Mouse (Mus musculus) MEL (cell line): ENCODE data around the gene Adamtsl1. TPM values are rescaled to one million over a fixed set of nuclear protein-coding genes. Genes with fewer than 3 reads are reported as not detected.

Experiments
- DNase-seq: peaks from one replicate; pipeline ENCODE4 v3.0.0; 2011; ENCODE audit warnings: low read depth, low spot score
- H3K27ac ChIP-seq: 2 replicates; pipeline ENCODE4 v1.5.1; 2012; ENCODE audit warnings: low read depth, mild to moderate bottlenecking, control low read depth, low read length, moderate library complexity; ENCODE audit not compliant: control insufficient read depth
- H3K27me3 ChIP-seq, 2 experiments: fragments of 150-350 bp in 1 of 2; sonication (generic) in 1 of 2; 2 replicates each; pipeline ENCODE4 v1.6.1; 2012; ENCODE audit warnings: low read length in 2 of 2, mild to moderate bottlenecking in 2 of 2, improper control_type of control experiment in 1 of 2, moderate library complexity in 1 of 2; ENCODE audit not compliant: insufficient read depth in 2 of 2, control insufficient read depth in 1 of 2
- H3K36me3 ChIP-seq, 2 experiments: 2 replicates each; pipeline ENCODE4 v1.6.1; 2012 to 2014; ENCODE audit warnings: low read length in 2 of 2, improper control_type of control experiment in 1 of 2, inconsistent platforms in 1 of 2, mild to moderate bottlenecking in 1 of 2; ENCODE audit not compliant: insufficient read depth in 2 of 2, control insufficient read depth in 1 of 2
- H3K4me1 ChIP-seq, 2 experiments: fragments of 150-350 bp in 1 of 2; sonication (generic) in 1 of 2; 2 replicates each; pipeline ENCODE4 v1.6.1; 2012; ENCODE audit warnings: low read length in 2 of 2, improper control_type of control experiment in 1 of 2, mild to moderate bottlenecking in 1 of 2; ENCODE audit not compliant: insufficient read depth in 2 of 2, control insufficient read depth in 1 of 2
- H3K4me3 ChIP-seq, 2 experiments: fragments of 150-350 bp in 1 of 2; sonication (generic) in 1 of 2; 2 replicates each; pipeline ENCODE4 v1.5.1; 2012; ENCODE audit warnings: low read depth in 2 of 2, low read length in 2 of 2, mild to moderate bottlenecking in 2 of 2, moderate library complexity in 2 of 2, control low read depth in 1 of 2, improper control_type of control experiment in 1 of 2; ENCODE audit not compliant: control insufficient read depth in 1 of 2, insufficient read depth in 1 of 2
- H3K79me2 ChIP-seq: 2 replicates; pipeline ENCODE4 v1.6.1; 2012; ENCODE audit warnings: mild to moderate bottlenecking, low read length, moderate library complexity; ENCODE audit not compliant: control insufficient read depth, poor library complexity, insufficient read depth
- H3K9ac ChIP-seq: 2 replicates; pipeline ENCODE4 v1.6.1; 2012; ENCODE audit warnings: low read depth, mild to moderate bottlenecking, control low read depth, low read length, moderate library complexity; ENCODE audit not compliant: control insufficient read depth, poor library complexity, severe bottlenecking
- H3K9me3 ChIP-seq: fragments of 150-350 bp; sonication (generic); replicated peaks from 2 replicates; pipeline ENCODE4 v1.6.1; 2012; ENCODE audit warnings: mild to moderate bottlenecking, low read length, improper control_type of control experiment, moderate library complexity; ENCODE audit not compliant: insufficient read depth
- CHD1 ChIP-seq: IDR thresholded peaks from 2 replicates; pipeline ENCODE4 v1.6.1; 2012; ENCODE audit warnings: low read depth, mild to moderate bottlenecking, inconsistent platforms, low read length, improper control_type of control experiment
- CHD2 ChIP-seq: IDR thresholded peaks from 2 replicates; pipeline ENCODE4 v1.6.1; 2011; ENCODE audit warnings: low read length, improper control_type of control experiment
- CTCF ChIP-seq, 3 experiments: IDR thresholded peaks in 2 of 3; conservative IDR thresholded peaks in 1 of 3; 2 replicates each; pipeline ENCODE4 v1.5.1; 2011 to 2012; ENCODE audit warnings: low read length in 3 of 3, low read depth in 2 of 3, mild to moderate bottlenecking in 2 of 3, improper control_type of control experiment in 1 of 3, inconsistent platforms in 1 of 3, mixed read lengths in 1 of 3, moderate library complexity in 1 of 3; ENCODE audit not compliant: control insufficient read depth in 1 of 3, insufficient read depth in 1 of 3, poor library complexity in 1 of 3, severe bottlenecking in 1 of 3
- ELF1 ChIP-seq: IDR thresholded peaks from 2 replicates; pipeline ENCODE4 v1.6.1; 2014; ENCODE audit warnings: low read depth, mild to moderate bottlenecking, inconsistent platforms, low read length, improper control_type of control experiment, moderate library complexity
- ETS1 ChIP-seq: IDR thresholded peaks from 2 replicates; pipeline ENCODE4 v1.6.1; 2012; ENCODE audit warnings: low read depth, mild to moderate bottlenecking, inconsistent platforms, low read length, improper control_type of control experiment, moderate library complexity
- GABPA ChIP-seq: IDR thresholded peaks from 2 replicates; pipeline ENCODE4 v1.6.1; 2012; ENCODE audit warnings: low read depth, mild to moderate bottlenecking, inconsistent platforms, low read length, improper control_type of control experiment, moderate library complexity
- MAX ChIP-seq: IDR thresholded peaks from 2 replicates; pipeline ENCODE4 v1.6.1; 2011; ENCODE audit warnings: low read length, improper control_type of control experiment
- MXI1 ChIP-seq: IDR thresholded peaks from 2 replicates; pipeline ENCODE4 v1.6.1; 2011; ENCODE audit warnings: mild to moderate bottlenecking, low read depth, low read length, improper control_type of control experiment
- MYB ChIP-seq: IDR thresholded peaks from 2 replicates; pipeline ENCODE4 v1.6.1; 2011; ENCODE audit warnings: mild to moderate bottlenecking, low read depth, low read length, improper control_type of control experiment
- RAD21 ChIP-seq: IDR thresholded peaks from 2 replicates; pipeline ENCODE4 v1.6.1; 2011; ENCODE audit warnings: mild to moderate bottlenecking, low read depth, low read length, improper control_type of control experiment
- RCOR1 ChIP-seq: IDR thresholded peaks from 2 replicates; pipeline ENCODE4 v1.6.1; 2012; ENCODE audit warnings: low read depth, mild to moderate bottlenecking, inconsistent platforms, low read length, improper control_type of control experiment
- SIN3A ChIP-seq: IDR thresholded peaks from 2 replicates; pipeline ENCODE4 v1.6.1; 2012; ENCODE audit warnings: low read length, improper control_type of control experiment, inconsistent platforms
- SMC3 ChIP-seq: IDR thresholded peaks from 2 replicates; pipeline ENCODE4 v1.6.1; 2011; ENCODE audit warnings: low read depth, low read length, improper control_type of control experiment
- TCF12 ChIP-seq: IDR thresholded peaks from 2 replicates; pipeline ENCODE4 v1.6.1; 2014; ENCODE audit warnings: low read depth, mild to moderate bottlenecking, inconsistent platforms, low read length, improper control_type of control experiment, moderate library complexity
- UBTF ChIP-seq: IDR thresholded peaks from 2 replicates; pipeline ENCODE4 v1.6.1; 2012; ENCODE audit warnings: low read depth, mild to moderate bottlenecking, inconsistent platforms, low read length, improper control_type of control experiment, moderate library complexity, borderline replicate concordance; ENCODE audit not compliant: insufficient read depth
- USF1 ChIP-seq: IDR thresholded peaks from 2 replicates; pipeline ENCODE4 v1.6.1; 2014; ENCODE audit warnings: low read depth, mild to moderate bottlenecking, inconsistent platforms, low read length, improper control_type of control experiment, moderate library complexity
- ZC3H11A ChIP-seq: IDR thresholded peaks from 2 replicates; pipeline ENCODE4 v1.6.1; 2012; ENCODE audit warnings: low read depth, mild to moderate bottlenecking, inconsistent platforms, low read length, improper control_type of control experiment
- ZMIZ1 ChIP-seq: IDR thresholded peaks from 2 replicates; pipeline ENCODE4 v1.6.1; 2012; ENCODE audit warnings: low read depth, mild to moderate bottlenecking, inconsistent platforms, low read length, improper control_type of control experiment, moderate library complexity
- polyA plus RNA-seq, 2 experiments: library from polyadenylated mRNA; stranded (reverse) in 1 of 2; unstranded in 1 of 2; fragments of >175 nt in 1 of 2; fragments of >200 nt in 1 of 2; gene quantifications; 2 replicates each; pipeline versions ENCODE4 v1.2.1 to v1.2.4; 2012; ENCODE audit warnings: low replicate concordance in 2 of 2, low read depth in 1 of 2; ENCODE audit not compliant: insufficient read length in 2 of 2, insufficient read depth in 1 of 2, missing spikeins in 1 of 2
- total RNA-seq: library from RNA; depleted of rRNA; stranded (reverse); fragments of 300-350 nt; gene quantifications from 2 replicates; pipeline ENCODE4 v1.2.3, GENCODE M21; 2012

Adamtsl1 gene
- total and polyA plus RNA-seq, 3 experiments = not detected

DNA sequence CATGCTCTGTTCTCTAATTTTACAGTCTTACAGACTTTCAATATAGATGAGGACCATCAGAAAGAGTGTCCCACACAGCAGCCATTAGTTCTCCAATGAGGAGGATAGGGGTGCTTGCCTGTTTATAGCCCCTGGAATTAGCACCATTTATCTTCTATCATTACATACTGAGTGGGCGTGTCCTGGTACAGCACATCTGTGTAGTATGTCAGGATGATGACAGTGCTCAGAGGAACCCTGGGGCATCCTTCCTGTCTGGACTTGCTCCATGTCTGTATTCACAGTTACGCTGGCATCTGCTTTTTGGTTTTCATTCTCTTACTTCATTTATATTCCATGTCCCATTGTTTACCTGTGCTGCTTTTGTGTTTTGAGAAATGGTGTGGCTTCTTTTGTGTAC is 304.5 kb downstream of the Adamtsl1 start:
- H3K27me3 ChIP-seq = no peaks in the 10 kb centered on the region
- no peaks in the 10 kb centered on the region for H3K36me3 ChIP-seq
- no peak overlapping the region for H3K4me3 ChIP-seq
- H3K27ac ChIP-seq = no peak overlapping the region
- no peaks in the 10 kb centered on the region for H3K4me1 ChIP-seq
- no peak for DNase-seq
- TF ChIP-seq CHD2 (no peak), MYB (no peak), MXI1 (no peak), UBTF (no peak), ELF1 (no peak), USF1 (no peak), SIN3A (no peak), CTCF (IDR thresholded peaks at IDR 0.05 in 2 of 3, conservative IDR thresholded peaks at IDR 0.05 in 1 of 3; ENCODE audit: control insufficient read depth in 1 of 3, insufficient read depth in 1 of 3, low read depth in 2 of 3, low read length in 3 of 3, poor library complexity in 1 of 3, severe bottlenecking in 1 of 3) (no peak)
- H3K9me3 ChIP-seq = no peaks in the 10 kb centered on the region
- H3K79me2 ChIP-seq = no peaks in the 10 kb centered on the region
- H3K9ac ChIP-seq = no peak overlapping the region

DNA sequence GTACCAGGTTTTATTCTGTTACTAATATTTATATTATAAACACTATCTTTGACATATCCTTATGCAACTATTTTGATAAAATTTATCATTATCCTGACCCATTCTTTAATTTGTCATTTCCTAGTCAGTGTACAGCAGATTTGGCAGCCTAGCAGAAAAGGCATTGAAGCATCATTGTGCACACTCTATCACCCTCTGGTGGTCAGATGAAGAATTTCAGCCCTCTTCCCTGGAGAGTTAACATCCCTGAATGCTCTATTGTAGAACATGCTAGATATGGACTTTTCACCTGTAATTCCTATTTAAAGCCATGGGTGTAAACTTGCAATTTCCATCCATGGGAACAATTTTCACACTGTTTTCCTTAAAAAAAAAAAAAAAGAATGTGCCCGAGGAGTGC is 305.2 kb downstream of the Adamtsl1 start:
- H3K36me3 ChIP-seq = no peaks in the 10 kb centered on the region
- DNase-seq = peak; percentile 33
- no peaks in the 10 kb centered on the region for H3K4me1 ChIP-seq
- H3K4me3 ChIP-seq = no peak overlapping the region
- H3K27ac ChIP-seq = no peak overlapping the region
- H3K79me2 ChIP-seq = no peaks in the 10 kb centered on the region
- TF ChIP-seq RCOR1 = no peak
- no peak for TF ChIP-seq CHD1
- TF ChIP-seq GABPA = no peak
- TF ChIP-seq MAX = no peak
- TF ChIP-seq ZC3H11A = peak; percentile 32; the same call in 1 of the 2 replicates
- peak; percentile 35 to 78 (median 71) for TF ChIP-seq CTCF (IDR thresholded peaks at IDR 0.05 in 2 of 3, conservative IDR thresholded peaks at IDR 0.05 in 1 of 3; ENCODE audit: control insufficient read depth in 1 of 3, insufficient read depth in 1 of 3, low read depth in 2 of 3, low read length in 3 of 3, poor library complexity in 1 of 3, severe bottlenecking in 1 of 3)
- TF ChIP-seq TCF12 = no peak
- TF ChIP-seq ZMIZ1 = no peak
- peak; percentile 57 for TF ChIP-seq SMC3
- no peak for TF ChIP-seq CHD2
- TF ChIP-seq ETS1 = no peak
- TF ChIP-seq RAD21 = peak; percentile 54
- H3K27me3 ChIP-seq = no peaks in the 10 kb centered on the region; a peak in 1 of 4 replicates
- H3K9me3 ChIP-seq = no peaks in the 10 kb centered on the region
- H3K9ac ChIP-seq = no peak overlapping the region
